Mouse (Mus musculus) neutrophil, adult 5-6 weeks (primary cell): ENCODE data around the gene Myl7. TPM values are rescaled to one million over a fixed set of nuclear protein-coding genes. Genes with fewer than 3 reads are reported as not detected.
"Not testable (repeated sequence)": the region's sequence is repeated elsewhere in the genome, so short reads cannot be mapped to it uniquely, and the experiment has no call there.

Experiments
- ATAC-seq: fragments of 151-379, 151-347 bp; 2 replicates; pipeline ENCODE4 v1.8.0; 2017; ENCODE audit warnings: mild to moderate bottlenecking, moderate TSS enrichment; ENCODE audit not compliant: insufficient number of reproducible peaks, poor library complexity, low FRiP score, severe bottlenecking; ENCODE audit errors: extremely low read depth
- total RNA-seq: library from RNA; stranded (forward); fragments of 200-1000 nt; gene quantifications from 2 replicates; pipeline ENCODE4 v1.2.3, GENCODE M21; 2017

The Myl7 gene
- total RNA-seq = not detected in 2 replicates

DNA sequence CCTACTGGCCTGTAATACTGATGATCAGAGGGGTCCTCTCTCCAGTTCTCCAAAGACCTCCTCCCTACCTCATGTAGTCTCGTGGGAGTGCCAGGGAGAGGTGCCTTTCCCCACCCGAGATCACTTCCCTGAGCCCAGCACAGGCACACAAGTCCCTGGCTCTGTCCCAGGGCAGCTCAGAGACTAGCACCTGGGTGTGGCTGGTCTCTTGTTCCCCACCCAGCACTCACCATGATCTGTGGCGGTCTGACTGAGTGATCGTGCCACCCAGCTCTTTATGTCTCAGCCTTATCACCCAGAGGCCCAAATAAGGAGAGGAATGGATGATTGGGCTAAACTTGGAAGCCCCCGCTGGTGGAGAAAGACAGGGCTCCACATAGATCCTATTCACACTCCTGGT is at the start of gene Myl7:
Gene Myl7 (minus strand): TSS at position 252 of the 400 bp plus-strand sequence.
- ATAC-seq = no peak

DNA sequence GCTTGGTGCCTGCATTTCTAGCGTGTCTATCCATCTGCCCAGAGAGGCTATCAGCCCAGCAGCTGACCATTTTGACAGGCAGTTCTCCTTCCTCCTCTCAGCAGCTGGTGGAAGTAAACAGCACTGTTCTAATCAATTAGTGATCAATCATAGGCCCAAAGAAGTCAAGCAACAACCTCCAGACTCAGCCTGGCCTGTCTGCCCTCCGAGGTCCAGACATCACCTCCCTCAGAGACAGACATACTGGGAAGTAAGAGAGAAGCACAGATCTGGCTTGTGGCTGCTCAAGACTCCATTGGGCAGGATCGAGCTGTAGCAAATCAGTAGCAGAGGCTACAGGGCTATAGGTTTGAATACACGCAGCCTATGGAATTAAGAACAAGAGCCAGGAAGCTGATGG is 49.2 kb upstream of the Myl7 start:
- no peak for ATAC-seq

DNA sequence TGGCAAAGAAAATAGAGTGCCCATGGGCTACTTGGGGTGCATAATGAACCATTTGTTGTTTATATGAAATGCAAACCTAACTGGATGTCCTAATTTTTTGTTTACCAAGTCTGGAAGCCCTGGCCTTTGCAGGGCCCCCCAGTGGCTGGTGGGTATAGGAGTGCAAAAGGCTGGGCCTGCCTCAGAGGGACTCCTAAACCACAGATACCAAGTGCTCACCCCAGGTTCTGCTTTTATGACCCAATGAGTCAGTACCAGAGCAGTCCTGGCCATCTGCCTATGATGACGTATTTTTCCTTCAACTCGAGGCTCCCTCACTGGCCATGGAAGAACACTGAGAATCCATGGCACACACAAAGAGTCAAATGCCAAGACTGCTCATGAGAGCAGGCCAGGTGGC is 46.5 kb upstream of the Myl7 start:
- ATAC-seq = no peak; the same call in 1 of the 2 replicates

DNA sequence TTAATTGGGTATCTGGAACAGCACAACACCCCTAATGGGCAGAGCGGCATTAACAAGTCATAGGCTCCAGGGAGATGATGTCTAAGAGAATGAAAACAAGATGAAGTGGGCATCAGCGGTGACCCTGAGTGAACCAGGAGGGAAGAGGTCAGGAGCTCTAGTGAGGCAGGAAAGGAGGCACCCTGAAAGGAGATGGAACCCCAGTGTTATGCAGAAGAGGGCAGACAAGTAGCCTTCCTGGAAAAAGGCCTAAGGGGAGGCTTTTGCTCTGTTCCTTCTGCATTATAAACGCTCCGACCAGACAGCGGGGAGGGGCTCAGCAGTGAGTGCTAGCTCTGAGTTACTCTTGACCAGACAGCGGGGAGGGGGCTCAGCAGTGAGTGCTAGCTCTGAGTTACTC is 44.4 kb upstream of the Myl7 start:
- ATAC-seq = no peak

DNA sequence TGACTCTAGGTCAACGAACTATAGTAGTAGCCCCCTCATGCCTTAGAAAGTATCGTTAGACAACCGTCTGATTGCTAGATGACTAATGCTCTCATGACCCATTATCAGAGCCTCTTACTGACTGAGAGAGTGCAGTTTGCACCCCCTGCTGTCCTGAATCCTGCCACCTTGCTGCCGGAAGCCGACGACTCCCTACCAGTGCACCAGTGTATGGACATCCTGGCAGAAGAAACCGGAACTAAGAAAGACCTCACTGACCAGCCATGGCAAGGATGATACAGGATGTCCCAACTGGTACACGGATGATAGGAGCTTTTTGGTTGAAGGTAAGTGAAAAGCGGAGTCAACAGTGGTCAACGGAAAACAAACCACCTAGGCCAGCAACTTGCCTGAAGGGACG is 35.9 kb upstream of the Myl7 start:
- not testable (repeated sequence) for ATAC-seq

DNA sequence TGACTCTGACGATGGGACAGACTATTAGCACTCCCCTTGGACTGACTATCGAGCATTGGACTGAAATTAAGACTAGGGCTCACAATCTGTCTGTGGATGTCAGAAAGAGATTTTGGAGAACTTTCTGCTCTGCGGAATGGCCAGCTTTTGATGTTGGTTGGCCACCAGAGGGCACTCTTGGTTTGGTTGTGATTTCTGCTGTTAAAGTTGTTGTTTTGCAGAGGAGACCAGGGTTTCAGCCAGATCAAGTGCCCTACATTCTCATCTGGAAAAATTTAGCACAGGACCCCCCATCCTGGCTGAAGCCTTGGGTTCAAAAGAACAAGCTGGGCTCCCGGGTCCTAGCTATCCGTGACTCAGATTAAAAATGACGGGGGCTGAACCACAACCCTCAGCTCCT is 33.4 kb upstream of the Myl7 start:
- ATAC-seq = not testable (repeated sequence)

DNA sequence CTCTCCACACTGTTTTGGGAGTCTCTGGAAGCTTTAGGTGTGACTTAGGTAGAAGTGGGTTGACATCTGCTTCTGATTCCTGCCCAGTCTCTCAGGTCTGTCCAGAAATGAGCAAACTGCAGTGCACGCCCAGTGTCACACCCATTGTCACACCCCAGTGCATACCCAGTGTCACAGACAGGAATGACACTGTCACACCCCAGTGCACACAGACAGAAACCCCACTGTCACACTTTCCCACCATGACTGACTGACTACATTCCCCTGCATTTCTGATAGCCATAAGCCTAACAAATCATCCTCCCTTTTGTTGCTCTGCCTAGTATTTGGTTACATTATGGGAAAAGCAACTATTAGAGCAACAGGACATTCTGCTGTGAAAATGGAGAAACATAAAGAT is 32.0 kb upstream of the Myl7 start:
- ATAC-seq = no peak

DNA sequence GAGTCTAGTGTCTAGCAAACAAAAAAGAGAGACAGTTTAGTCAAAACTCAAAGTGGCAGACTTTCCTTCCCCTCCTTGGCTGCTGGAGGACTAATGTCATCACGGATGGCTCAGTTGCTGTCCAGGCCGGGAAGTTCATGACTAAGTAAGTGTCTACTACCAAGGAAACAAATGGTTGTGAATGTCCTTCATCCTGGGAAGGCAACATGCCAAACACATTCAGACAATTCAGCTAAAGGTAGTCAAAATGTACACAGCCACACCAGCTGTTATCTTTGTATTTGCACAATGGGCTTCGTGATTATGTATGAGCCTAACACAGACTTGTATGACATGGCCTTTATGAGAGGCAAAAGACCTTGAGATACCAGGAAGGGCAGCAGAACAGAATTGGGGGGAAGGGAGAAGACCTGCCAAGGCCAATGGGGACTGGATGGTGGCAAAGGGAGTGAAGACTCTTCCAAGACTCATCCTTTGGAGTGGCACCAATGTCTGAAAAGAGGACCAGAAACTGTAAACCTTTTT is 28.2 kb upstream of the Myl7 start:
- no peak for ATAC-seq

DNA sequence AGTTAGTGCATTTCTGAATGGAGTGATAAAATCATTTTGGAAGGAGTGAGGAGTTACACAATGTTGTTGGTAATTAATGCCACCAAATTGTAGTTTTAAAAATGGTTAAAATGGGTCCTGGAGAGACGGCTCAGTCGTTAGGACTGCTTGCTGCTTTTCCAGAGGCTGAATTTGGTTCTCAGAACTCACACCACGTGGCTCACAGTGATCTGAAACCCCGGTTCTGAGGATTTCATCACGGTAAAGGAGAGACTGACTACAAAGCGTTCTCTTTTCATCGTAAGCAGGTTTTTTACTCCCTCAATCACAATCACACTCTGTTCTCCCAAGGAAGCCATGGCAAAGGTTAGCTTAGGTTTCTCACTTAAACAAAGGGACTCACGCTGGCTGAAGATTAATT is 26.1 kb upstream of the Myl7 start:
- no peak for ATAC-seq

DNA sequence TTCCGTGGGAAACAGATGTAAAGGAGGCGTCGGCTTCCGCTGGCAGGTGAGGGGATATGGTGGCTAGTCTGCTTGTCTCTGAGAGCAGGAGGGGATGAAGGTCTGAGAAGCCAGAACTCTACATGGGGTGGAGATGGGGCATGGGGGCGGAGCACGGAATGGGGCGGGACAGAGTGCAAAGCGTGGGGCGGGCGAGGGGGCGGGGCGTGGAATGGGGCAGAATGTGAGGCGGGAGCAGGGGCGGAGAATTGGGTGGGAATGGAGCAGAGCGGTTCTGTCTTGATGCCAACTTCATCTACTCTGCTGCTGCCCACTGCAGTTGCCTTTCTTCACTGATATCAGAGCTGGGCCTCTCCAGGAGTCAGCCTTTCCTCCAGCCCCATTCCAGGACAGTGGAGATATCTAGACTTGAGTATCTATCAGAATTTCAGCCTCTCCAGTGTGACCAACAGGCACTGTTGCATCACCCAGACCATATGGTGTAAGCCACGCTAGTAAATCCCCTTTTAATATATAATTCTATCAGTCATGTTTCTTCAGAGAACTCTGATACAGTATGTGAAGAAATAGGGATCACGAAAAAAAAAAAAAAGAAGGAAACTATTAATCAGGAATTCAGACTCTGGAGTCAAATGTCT is 21.9 kb upstream of the Myl7 start:
- no peak for ATAC-seq

DNA sequence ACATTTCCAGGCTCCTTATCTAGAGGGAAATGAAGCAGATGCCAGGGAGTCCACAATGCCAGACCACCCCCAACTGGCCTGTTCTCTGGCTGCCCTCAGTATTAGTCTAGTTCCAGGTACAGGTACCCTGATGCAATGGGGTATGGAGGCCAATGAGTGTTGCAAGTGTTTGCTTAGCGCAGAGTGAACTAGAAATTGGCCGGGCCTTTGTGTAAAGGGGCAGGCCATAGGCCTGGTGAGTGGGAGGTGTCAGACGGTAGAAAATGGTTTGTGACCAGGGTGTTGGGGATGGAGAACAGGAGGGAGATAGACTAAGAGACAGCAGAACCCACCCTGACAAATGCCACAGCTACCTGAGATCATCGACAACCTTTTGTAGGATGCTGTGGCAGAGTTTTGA is 21.0 kb upstream of the Myl7 start:
- ATAC-seq = no peak

DNA sequence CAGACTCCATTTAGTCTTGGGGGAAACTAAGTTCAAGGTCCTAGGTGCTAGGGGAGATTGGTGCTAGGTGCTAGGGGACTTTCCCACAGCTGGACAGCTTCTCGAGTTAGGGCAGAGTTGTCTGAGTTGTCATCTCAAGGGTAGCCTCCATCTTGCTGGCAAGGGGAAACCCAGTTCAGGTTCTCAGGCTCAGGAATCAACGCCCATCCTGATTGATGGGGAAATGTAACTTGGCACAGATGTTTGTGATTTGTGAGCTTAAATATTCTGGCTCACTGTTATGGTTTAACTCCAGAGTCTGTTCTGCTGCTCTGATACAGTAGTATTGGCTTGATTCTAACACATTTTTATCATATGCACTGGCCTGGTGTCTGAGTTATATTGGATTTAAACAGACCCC is 19.5 kb upstream of the Myl7 start:
- no peak for ATAC-seq

DNA sequence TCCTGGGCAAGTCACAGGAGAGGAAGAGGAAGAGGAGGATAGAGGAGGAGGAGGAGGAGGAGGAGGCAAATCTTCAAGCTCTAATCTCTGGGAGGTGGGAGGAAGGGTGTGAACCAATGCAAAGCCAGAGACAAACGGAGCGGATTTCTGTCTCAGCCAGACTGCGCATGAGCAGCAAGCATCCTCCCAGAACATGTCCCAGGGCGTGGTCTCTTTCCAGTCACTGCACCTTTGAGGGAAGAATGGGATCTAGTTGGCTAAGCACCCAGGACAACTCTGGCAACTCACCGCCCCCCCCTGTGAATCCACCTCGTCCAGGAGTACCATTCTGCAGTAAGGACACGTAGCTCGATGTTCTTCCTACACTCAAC is 17.6 kb upstream of the Myl7 start:
- ATAC-seq = no peak

DNA sequence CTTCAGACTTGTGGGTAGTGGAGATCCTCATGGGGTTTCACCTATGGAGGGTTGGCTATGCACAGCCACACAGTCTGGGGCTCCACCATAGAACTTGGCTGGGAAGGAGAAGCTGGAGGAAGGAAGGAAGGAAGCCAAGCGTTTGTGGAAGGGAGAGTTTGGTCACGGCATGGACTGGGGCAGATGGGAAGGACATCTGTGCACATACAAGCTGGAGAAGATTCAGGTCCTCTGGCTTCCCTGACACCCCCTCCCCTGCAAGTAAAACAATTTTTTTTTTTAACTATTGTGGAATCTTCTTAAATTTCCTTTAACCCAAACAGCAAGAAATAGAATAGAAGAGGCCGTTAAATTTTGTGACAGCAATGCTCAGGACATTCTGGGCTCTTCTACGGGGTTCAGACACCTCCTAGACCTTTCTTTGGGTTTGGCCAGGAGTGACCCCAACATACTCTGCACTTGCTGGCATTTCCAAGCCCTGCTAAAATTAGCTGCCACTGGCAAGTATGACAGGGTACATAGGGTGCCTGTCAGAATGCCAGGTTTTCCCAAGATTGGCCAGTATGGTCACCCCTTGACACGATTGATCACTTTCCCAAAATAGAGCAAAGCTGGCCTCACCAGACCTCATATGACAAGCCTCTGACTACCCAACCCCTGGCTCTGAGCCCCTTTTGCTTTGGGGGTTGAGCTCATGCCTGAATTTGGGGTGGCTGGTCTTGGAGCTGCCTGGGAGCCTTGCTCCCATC is 17.0 kb upstream of the Myl7 start:
- no peak for ATAC-seq

DNA sequence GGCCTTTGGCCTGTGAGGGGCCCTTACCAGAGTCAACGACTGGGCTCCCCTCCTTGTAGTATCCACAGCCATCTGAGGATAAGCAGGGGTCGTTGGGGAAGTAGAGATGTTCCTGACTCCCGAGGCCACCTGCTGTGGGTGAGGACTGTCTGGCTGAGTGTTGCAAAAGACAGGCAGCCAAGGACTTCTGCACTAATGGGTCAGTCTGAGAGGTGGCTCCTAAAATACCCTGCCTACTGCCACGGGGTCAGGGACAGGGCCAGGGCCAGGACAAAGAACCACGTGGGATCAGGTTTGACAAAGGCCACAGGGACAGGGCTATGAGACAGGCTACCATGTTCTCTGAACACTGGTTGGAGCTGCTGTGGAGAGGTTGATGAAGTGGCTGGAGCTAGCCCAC is 16.4 kb upstream of the Myl7 start:
- ATAC-seq = no peak

DNA sequence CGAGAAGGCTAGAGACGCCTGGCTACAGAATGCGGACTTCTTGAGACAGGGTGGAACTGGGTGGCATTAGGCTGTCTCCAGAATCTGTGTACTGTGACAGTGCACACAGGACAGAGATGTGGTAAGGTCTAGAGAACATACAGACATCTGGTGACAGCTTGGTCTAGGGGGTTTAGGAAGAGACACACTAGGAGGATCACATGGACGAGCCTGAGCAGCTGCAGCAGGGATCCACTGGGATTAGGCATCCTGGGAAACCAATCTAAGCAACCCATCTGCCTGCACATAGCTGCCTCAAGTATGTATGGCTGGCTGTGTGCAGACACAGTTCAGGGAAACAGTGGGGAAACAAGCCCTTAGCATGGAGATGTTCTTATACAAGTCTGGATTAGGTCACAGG is 15.4 kb upstream of the Myl7 start:
- no peak for ATAC-seq

DNA sequence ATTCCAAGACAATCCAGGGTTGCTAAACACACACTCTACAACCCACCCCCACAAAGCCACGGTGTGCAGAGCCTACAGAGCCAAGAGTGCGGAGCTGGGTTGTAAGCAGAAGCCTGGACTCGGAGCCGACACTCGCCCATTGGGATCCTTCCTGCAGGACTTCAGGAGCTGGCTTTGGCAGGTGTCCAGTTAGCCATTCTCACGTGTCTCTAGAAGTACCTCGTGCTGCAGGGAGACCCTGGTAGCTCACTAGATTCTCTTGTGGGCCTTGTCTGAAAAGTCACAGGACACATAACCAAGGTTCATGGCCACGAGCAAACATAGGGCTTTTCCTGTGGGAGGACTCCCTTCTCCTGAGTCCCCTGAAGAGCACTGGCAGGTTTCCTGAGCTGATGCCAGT is 14.7 kb upstream of the Myl7 start:
- no peak for ATAC-seq

DNA sequence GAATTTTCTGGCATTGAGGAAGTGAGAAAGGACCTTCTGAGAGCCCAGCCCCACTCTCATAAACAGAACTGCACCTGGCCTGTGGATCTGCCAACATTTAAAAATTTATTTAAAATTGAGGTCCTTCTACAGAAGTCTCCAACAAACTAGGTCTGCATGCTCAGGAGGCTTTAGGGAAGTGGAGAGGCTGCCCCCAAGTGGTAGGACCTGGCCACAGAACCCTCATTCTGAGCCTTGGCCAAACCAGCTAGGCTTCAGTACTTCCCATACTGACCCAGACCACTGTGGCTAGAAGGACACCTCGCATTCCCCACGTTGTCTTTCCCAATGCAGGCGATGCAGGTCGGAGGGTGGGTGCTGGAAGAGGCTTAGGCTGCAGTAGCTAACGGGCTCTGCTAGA is 14.1 kb upstream of the Myl7 start:
- peak; percentile 42; the same call in 1 of the 2 replicates for ATAC-seq

DNA sequence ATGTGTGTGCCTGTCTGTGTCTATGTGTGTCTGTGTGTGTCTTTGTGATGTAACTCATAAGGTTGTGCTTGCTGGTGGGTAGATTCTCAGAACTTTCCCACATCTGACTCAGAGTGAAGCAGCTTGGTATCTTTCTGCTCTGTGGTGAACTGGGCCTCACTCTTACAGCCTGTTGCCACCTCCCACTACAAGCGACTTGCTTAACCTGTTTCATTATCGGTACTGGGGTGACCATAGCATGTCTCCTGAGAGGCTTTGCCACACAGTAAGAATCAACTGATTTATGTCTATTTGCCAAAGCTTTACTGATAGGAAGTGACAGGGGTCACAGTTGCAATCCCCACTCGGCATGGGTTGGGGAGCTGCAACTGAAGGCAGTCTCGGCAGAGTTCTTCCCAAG is 10.1 kb upstream of the Myl7 start:
- ATAC-seq = no peak

DNA sequence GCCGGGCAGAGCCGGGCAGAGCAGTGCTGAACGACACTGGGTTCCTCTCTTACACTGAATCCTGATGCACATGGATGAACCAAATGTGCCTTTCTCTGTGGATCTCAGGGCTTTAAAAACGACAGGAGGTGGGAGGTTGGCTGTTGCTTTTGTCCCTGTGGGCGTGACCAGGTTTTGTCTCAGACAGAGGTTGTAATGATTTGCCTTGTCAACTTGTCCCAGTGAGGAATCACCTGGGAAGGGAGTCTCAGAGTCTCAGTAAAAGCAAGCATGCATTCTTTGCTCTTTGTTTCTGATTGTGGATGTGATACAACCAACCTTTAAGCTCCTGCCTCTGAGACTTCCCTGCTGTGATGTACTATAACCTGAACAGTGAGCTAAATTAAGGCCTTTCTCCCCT is 8.5 kb upstream of the Myl7 start:
- no peak for ATAC-seq
